Mouse (Mus musculus): ENCODE measurements around the gene Tusc1.

Tusc1 gene

DNA sequence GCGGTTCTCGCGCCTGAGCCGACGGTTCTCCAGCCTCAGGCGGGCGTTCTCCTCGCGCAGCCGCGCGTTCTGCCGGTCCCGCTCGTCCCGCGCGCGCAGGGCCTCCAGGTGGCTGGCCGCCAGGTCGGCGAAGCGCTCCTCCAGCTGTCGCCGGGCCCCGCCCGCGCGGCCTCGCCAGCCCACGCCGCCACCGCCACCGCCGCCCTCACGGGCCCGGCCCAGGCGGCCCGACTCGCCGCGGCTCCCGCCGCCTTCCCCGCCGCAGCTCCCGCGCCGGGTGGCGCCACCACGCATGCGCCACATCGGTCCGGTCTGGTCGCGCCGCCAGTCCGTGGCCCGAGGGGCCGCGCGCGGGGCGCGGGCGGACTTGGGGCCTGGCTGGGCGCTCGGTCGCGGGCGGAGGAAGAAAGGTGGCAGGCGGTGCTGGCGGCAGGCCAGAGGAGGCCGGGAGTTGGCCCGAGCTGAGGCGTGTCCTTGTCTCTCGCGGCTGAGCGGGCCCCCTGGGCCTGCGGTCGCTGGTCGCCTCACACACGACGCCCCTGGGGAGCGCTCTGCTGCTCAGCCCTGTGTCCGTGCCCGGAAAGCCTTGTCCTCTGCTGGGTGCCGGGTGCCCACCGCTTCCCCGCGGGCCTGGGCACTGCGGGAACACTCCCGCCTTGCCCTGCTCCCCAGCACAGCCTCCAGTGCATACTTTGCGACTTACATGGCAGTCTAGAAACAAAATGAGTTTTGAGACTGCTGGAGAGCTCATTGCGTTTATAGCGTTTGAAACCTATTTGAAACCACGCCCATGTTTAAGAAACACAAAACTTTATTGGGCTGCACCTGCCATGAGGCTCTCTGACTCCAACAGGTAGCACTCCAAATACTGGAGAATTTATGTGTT is at the start of gene Tusc1:
Tusc1 (minus strand) TSS at position 394 of the 886 bp plus-strand sequence.
- DNase-seq (ENCODE audit: low spot score in 2 of 2), result peak; percentile 38 to 40

DNA sequence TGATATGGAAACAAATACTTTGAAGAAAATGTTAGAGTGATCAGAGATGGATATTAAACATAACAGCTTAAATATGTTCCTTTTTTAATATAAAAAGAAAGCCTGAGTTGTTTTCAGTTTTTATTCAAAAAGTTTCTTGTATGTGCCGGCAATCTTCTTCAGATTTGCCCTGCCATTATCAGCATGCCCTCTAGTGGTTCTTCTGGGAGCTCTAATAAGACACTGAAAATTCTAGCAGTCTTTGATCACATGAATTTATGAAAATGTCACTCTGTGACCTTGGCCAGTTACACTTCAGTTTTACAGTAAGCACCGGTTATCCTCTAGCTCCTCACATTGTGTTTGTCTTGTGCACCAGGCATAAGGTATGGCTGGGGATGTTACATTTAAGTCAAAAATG is 17.6 kb upstream of the Tusc1 start:
- no peak for DNase-seq (ENCODE audit: low spot score in 2 of 2)

DNA sequence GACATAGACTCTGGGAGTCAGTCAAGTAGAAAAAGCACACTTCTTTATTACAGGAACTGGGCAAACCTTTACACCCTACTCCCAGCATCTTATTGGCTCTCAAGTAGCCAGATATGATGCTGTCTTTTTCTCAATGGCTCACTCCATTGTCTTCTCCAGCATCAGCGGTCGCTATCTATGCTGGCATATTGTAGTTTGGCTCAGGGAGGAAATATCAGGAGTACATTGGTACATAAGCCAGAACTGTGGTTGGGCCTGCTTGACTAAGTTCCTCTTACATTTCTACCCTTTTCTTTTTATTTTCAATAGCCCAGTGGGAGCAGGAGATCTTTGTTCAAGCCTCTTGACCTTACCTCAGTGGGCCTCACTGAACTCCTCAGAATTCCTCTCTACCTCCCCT is 9.0 kb upstream of the Tusc1 start:
- DNase-seq (ENCODE audit: low spot score in 2 of 2), result no peak

DNA sequence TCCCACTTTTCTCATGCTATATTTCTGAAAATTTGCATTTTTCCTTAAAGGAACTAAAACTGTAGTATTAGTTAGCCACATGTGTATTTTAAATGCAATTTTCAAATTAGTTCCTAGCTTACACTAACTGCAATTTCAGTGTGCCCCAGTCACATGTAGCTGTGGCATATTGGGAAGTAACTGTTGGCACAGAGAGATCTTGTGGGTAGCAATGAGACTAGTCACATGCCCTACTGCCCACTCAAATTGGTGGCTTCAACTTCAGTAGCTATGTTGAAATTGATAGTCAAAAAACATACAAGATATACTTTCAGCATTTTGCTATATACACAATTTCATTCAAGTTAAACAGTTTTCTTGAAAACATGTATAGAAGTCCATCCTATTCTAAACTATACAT is 6.3 kb upstream of the Tusc1 start:
- no peak for DNase-seq (ENCODE audit: low spot score in 2 of 2)

DNA sequence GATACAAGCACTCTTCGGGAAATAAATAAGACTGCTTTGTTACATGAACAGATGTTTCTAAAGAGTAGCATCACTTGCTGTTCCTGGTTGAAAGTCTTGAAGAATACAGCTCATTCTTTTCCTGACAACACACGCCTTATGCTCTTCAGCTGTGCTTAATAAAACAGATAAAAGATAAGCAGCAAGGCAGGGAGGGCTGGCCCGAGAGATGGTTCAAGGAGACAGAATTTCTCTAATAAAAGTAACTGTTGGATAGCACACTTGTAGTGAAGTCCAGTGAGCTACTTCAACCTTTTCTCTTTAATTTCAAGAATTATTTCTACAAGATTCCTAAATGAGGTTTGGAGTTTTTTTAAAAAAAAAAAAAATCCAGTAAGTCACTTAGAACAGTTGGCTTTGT is 2.7 kb upstream of the Tusc1 start:
- DNase-seq (ENCODE audit: low spot score in 2 of 2), result no peak

DNA sequence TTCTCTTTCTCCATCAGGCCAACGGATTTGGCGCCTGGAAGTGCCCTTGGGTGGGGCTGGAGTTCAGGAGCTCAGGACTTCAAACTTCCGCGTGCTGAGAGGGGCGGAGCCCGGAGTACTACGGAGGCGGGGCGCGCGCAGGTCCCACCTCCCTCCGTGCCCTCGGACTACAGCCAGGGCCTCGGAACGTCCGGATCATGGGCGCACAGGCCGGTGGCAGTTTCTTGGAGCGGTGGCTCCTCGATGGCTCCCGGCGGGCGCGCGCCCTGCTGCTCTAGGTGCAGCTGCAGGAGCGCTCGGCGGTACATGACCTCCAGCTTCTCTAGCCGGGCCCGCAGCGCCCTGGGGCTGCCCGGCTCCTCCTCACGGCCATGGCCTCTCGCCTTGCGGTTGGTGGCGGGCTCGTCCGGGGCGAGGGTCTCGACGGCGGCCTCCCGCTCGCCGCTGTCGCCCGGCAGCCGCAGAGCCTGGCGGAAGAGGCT is 634 bp downstream of the Tusc1 start:
- DNase-seq (ENCODE audit: low spot score in 2 of 2), result peak; percentile 67 to 70

DNA sequence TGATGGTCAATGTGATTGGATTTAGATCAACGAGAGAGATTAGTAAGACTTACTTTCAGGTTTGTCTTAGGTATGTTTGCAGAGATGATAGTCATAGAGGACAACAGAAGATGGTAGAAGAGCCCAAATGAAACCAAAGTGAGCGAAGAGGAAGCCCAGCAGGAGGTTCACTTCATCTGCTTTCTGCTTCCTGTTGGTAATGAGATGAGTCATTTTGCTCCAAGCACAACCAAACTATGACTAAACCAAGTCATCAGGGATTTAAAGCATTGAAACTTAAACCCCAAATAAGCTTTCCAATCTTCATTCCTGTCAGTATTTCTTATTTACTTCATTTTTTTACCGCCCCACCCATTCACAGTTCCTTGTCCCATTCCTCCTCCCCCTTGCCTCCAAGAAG is 27.8 kb downstream of the Tusc1 start:
- DNase-seq (ENCODE audit: low spot score in 2 of 2), result no peak

DNA sequence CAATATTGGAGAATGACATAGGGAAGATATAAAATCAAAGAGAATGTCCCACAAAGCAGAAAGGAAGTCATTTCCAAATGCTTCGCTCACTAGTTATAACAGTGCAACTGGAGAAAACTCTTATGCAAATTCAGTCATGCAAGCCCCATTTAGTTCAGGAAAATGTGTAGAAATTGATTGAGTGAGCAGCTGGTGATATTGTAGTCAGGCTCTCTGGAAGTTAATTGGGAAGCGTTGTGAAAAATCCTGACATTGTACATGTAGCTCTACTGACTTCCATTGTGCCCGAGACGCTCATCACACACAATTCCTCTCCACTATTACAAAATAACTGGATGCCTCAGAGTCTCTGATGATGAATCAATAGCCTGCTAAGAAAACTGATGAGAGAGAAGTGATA is 49.2 kb downstream of the Tusc1 start:
- no peak for DNase-seq (ENCODE audit: low spot score in 2 of 2)

Data from thymus, postnatal 10 days (tissue).